Mouse (Mus musculus) hindbrain, embryonic 11.5 days (tissue): ENCODE measurements around the gene Zbtb22. TPM values are rescaled to one million over a fixed set of nuclear protein-coding genes. Genes with fewer than 3 reads are reported as not detected.

Experiments used
- ATAC-seq: fragments of 200-750 bp; cut with Nextera tagmentation; 2 replicates; pipeline ENCODE4 v1.8.0; 2017; ENCODE audit warnings: mild to moderate bottlenecking, moderate TSS enrichment, moderate library complexity; ENCODE audit not compliant: low FRiP score
- DNase-seq: peaks from one replicate; pipeline ENCODE4 v3.0.0-alpha.2; 2015; ENCODE audit warnings: low spot score
- H3K27ac ChIP-seq: fragments of 300-500 bp; sonication (generic); 2 replicates; pipeline ENCODE4 v1.5.1; 2014; ENCODE audit warnings: mild to moderate bottlenecking, low read depth, low read length
- H3K27me3 ChIP-seq: fragments of 300-500 bp; sonication (generic); 2 replicates; pipeline ENCODE4 v1.6.1; 2014; ENCODE audit warnings: mild to moderate bottlenecking, low read length, moderate library complexity, mixed read lengths; ENCODE audit not compliant: control insufficient read depth, insufficient read depth
- H3K36me3 ChIP-seq: fragments of 300-500 bp; sonication (generic); 2 replicates; pipeline ENCODE4 v1.6.1; 2014; ENCODE audit warnings: mild to moderate bottlenecking, low read length, moderate library complexity, mixed read lengths; ENCODE audit not compliant: control insufficient read depth, insufficient read depth
- H3K4me1 ChIP-seq: fragments of 300-500 bp; sonication (generic); replicated peaks from 2 replicates; pipeline ENCODE4 v1.6.1; 2014; ENCODE audit warnings: low read length, mixed read lengths; ENCODE audit not compliant: control insufficient read depth, insufficient read depth
- H3K4me2 ChIP-seq: fragments of 300-500 bp; sonication (generic); replicated peaks from 2 replicates; pipeline ENCODE4 v1.6.1; 2014; ENCODE audit warnings: mild to moderate bottlenecking, low read depth, low read length
- H3K4me3 ChIP-seq: fragments of 300-500 bp; sonication (generic); 2 replicates; pipeline ENCODE4 v1.5.1; 2014; ENCODE audit warnings: low read depth, low read length
- H3K9ac ChIP-seq: fragments of 300-500 bp; sonication (generic); 2 replicates; pipeline ENCODE4 v1.6.1; 2014; ENCODE audit warnings: low read depth, low read length
- H3K9me3 ChIP-seq: fragments of 300-500 bp; sonication (generic); 2 replicates; pipeline ENCODE4 v1.6.1; 2016; ENCODE audit warnings: low read length; ENCODE audit not compliant: control insufficient read depth
- WGBS: fragments of 180-500 bp; shearing (Covaris S2); extraction: QIAGEN DNeasy Blood & Tissue Kit; methylation state at CpG from one replicate; pipeline ENCODE4 v1.1.7; 2014; 5-methylcytosine and 5-hydroxymethylcytosine counted together
- polyA plus RNA-seq: library from polyadenylated mRNA; unstranded; fragments of >200 nt; fragmentation: Nextera tagmentation; extraction: Ambion mirVana; gene quantifications from 2 replicates; pipeline ENCODE4 v1.2.1, GENCODE M21; 2014

Gene Zbtb22
- polyA plus RNA-seq, 1 experiment from 2014 or later = 8.1 TPM

- ATAC-seq (no peak), DNase-seq (no peak)
- Histone ChIP-seq H3K4me2 (no peak overlapping the region), H3K9me3 (no peaks in the 10 kb centered on the region), H3K27me3 (no peaks in the 10 kb centered on the region), H3K27ac (no peak overlapping the region), H3K36me3 (no peaks in the 10 kb centered on the region), H3K9ac (no peak overlapping the region), H3K4me1 (peaks cover 11% of the 10 kb centered on the region), H3K4me3 (no peak overlapping the region)
- WGBS = 92% methylated on average over 11 of the region's 11 CpGs
These were observed 42.7 kb downstream of the Zbtb22 start for GRCm38 (mm10) chr17:33958451-33958850.

GRCm38 (mm10) chr17:33959135-33959534 is 43.4 kb downstream of the Zbtb22 start:
- H3K36me3 ChIP-seq = no peaks in the 10 kb centered on the region
- peaks cover 8% of the 10 kb centered on the region for H3K4me1 ChIP-seq
- no peaks in the 10 kb centered on the region for H3K27me3 ChIP-seq
- 95% methylated on average over 13 of the region's 13 CpGs for WGBS
- ATAC-seq (no peak), DNase-seq (no peak)
- no peak overlapping the region for H3K4me2 ChIP-seq
- H3K4me3 ChIP-seq = no peak overlapping the region
- H3K27ac ChIP-seq = no peak overlapping the region
- no peak overlapping the region for H3K9ac ChIP-seq
- no peaks in the 10 kb centered on the region for H3K9me3 ChIP-seq

- no peak overlapping the region for H3K27ac ChIP-seq
- ATAC-seq (no peak), DNase-seq (no peak)
- H3K4me3 ChIP-seq = no peak overlapping the region
- H3K4me1 ChIP-seq = peaks cover 3% of the 10 kb centered on the region; the same call in 1 of the 2 replicates
- no peaks in the 10 kb centered on the region for H3K9me3 ChIP-seq
- H3K4me2 ChIP-seq = no peak overlapping the region
- H3K27me3 ChIP-seq = no peaks in the 10 kb centered on the region
- H3K9ac ChIP-seq = no peak overlapping the region
- no peaks in the 10 kb centered on the region for H3K36me3 ChIP-seq
- 93% methylated on average over 15 of the region's 15 CpGs for WGBS
These were observed 44.2 kb downstream of the Zbtb22 start for GRCm38 (mm10) chr17:33959948-33960347.

- DNase-seq (no peak), ATAC-seq (no peak)
- Histone ChIP-seq H3K4me3 (no peak overlapping the region), H3K4me2 (no peak overlapping the region), H3K27ac (no peak overlapping the region), H3K4me1 (no peaks in the 10 kb centered on the region), H3K9ac (no peak overlapping the region), H3K36me3 (no peaks in the 10 kb centered on the region), H3K27me3 (no peaks in the 10 kb centered on the region), H3K9me3 (no peaks in the 10 kb centered on the region)
- 91% methylated on average over 7 of the region's 7 CpGs for WGBS
These were observed 47.2 kb downstream of the Zbtb22 start for GRCm38 (mm10) chr17:33962876-33963275.

- Histone ChIP-seq H3K27me3 (no peaks in the 10 kb centered on the region), H3K9ac (no peak overlapping the region), H3K36me3 (no peaks in the 10 kb centered on the region), H3K27ac (no peak overlapping the region), H3K4me1 (no peaks in the 10 kb centered on the region), H3K4me3 (no peak overlapping the region), H3K9me3 (no peaks in the 10 kb centered on the region), H3K4me2 (no peak overlapping the region)
- DNase-seq (no peak), ATAC-seq (no peak)
- WGBS = 92% methylated on average over 17 of the region's 17 CpGs
These were observed 49.6 kb downstream of the Zbtb22 start for GRCm38 (mm10) chr17:33965082-33965845.

GRCm38 (mm10) chr17:33965846-33966550 is 50.3 kb downstream of the Zbtb22 start:
- H3K36me3 ChIP-seq = no peaks in the 10 kb centered on the region
- no peak overlapping the region for H3K4me2 ChIP-seq
- DNase-seq (no peak), ATAC-seq (no peak)
- H3K9me3 ChIP-seq = no peaks in the 10 kb centered on the region
- H3K27ac ChIP-seq = no peak overlapping the region
- H3K27me3 ChIP-seq = no peaks in the 10 kb centered on the region
- H3K4me1 ChIP-seq = no peaks in the 10 kb centered on the region
- 87% methylated on average over 16 of the region's 16 CpGs for WGBS
- no peak overlapping the region for H3K9ac ChIP-seq
- no peak overlapping the region for H3K4me3 ChIP-seq

GRCm38 (mm10) chr17:33968489-33968888 is 52.8 kb downstream of the Zbtb22 start:
- Histone ChIP-seq H3K27ac (no peak overlapping the region), H3K4me3 (no peak overlapping the region), H3K27me3 (no peaks in the 10 kb centered on the region), H3K9me3 (no peaks in the 10 kb centered on the region), H3K9ac (no peak overlapping the region), H3K4me1 (no peaks in the 10 kb centered on the region), H3K36me3 (no peaks in the 10 kb centered on the region), H3K4me2 (no peak overlapping the region)
- WGBS = 2% methylated on average over 9 of the region's 9 CpGs
- DNase-seq (peak; percentile 93), ATAC-seq (peak; percentile 56)
